Mouse (Mus musculus) c-Kit-negative CD71-positive TER-119-positive erythroid progenitor cells, embryonic 14.5 days (primary cell): ENCODE results near the gene Slc6a9.

ENCODE experiments used
- DNase-seq: peaks from one replicate; pipeline ENCODE4 v3.0.0-alpha.2; 2013; ENCODE audit warnings: low read depth, low spot score

Gene Slc6a9

DNA sequence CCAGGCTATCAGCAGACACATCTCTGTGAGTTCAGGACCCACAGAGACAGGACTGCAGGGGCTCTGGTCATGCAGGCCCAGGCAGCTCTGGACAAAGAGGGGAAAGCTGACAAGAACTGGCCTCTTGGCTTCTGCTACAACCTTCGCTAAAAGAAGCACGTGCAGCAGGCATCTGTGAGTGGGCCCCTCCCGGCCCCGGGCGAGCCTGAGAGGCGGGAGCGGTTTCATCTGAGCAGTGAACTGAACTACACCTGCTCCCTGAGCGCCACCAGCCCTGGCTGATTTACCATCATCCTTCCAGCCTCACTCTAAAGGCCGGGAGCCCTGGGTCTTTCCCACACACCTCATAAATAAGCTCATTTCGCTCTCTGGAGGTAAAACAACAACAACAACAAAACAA lies 44.0 kb downstream of the Slc6a9 start:
- DNase-seq = no peak

DNA sequence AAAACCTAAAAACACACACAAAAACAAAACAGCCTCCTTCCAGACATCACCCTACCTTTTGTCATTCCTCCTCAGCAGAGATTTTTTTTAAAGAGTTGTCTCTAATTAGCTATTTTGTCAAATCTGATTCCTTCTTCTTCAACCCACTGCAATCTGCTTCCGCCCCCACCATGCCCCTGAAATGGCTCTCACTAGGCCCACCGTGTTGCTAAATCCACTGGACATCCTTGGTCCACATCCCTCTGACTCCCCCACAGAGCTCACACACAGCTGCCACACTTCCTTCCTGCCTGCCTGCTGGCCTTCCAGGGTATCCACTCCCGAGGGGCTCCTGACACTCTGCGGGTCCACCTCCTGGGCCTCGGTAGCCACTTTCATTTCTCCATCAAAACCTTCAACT lies 44.4 kb downstream of the Slc6a9 start:
- no peak for DNase-seq

DNA sequence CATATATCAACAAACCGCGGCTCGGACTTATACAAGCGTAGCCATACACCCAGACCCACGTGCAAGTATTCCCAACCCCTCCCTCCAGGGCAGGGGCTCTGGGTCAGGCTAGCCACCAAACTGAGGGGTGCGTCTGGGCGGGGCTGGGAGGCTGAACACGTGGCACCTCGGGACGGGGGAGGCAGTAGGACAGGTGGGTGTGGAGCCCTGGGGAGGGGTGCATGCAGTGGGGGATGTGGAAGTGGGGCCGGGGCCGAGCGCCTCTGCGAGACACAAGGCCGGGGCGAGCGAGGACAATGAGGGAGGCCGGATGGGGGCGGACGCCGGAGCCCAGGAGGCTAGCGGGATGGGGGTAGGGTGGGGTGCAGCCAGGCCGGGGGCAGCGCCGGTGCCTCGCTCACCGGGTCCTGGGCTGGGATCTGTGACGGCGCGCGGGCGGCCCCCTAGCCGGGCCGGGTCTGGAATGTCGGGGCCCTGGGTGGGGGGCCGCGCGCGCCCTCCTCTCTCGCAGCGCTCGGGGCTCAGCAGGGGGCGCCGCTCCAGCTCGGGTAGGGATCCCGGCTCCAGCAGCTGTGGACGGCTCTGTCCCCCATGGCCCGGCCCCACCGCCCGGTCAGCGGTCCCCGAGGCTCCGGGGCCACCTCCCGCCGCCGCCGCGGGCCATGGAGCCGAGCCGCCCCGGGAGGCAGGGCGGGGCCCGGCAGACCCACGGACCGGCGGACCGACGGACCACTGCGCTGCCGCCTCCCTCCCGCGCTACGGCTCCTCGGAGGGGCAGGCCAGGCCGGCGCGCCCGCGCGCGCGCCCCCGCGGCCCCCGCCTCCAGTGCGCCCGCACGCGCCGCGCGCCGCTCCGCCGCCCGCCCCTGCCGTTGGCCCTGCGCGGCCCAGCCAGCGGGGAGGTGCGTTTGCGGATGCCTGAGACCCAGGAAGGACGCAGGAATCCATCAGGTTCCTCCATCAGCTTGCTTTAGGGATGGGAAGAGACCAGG lies 48.7 kb downstream of the Slc6a9 start, which contains the start of gene B4galt2:
B4galt2 (minus strand) TSS at position 787 of the 991 bp plus-strand sequence.
- no peak for DNase-seq

GRCm38 (mm10) chr4:117884146-117884545 lies 49.8 kb downstream of the Slc6a9 start:
- no peak for DNase-seq

DNA sequence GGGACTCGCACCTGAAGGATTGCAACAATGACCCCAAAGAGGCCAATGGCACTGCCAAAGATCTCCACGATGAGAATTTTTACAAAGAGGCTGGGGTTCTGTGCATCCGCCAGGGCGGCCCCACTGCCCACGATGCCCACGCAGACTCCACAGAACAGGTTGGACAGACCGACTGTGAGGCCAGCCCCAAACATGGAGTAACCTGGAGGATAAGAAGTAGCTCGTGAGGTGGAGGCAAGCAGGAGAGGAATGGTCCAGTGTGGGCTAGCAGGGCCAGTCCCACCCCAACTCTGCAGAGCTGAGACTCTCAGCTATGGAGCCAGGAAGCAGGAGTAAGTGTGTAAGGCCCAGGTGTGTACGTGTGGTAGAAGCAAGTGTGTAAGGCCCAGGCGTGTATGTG lies 50.8 kb downstream of the Slc6a9 start:
- no peak for DNase-seq

DNA sequence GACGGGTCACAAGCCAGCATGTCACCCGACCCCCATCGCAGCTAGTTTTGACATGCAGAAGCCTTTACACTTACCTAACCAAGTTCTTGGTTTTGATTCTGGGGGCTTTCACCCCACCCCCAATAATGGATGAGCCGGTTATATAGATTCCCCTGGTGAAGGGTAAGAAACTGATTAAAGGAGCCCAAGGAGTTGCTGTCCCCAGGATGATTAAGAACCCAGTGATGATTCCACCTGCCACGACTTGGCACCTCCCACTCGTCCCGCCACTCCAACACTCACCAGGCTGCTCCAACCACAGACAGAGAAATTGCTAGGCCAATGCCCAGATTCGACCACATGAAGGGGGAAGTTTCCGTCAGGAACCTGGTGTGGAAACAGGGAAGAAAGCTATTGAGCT lies 51.7 kb downstream of the Slc6a9 start:
- no peak for DNase-seq

DNA sequence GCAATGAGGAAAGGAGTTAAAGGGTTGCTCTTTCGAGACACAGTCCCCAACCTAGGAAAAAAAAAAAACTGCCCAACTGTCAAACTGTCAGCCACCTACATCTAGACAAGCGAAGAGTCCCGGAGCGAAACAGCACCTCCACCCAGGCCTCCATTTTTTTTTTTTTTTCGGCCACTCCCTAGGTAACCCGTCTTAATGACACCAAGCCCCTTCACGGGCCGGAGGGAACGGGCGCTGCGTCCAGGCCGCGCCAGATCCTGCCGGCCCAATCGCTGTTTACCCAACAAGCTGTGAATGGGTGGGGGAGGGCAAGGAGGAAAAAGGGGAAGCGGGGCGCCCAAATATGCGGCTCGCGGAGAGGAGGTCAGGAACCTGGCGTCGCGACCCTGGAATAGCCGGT lies 52.3 kb downstream of the Slc6a9 start:
- no peak for DNase-seq

GRCm38 (mm10) chr4:117887133-117887532 lies 52.8 kb downstream of the Slc6a9 start, which contains the start of gene Atp6v0b:
TSS of gene Atp6v0b (minus strand) at chr4:117887333.
- peak; percentile 82 for DNase-seq

- no peak for DNase-seq
Measured at GRCm38 (mm10) chr4:117887920-117888319, 53.6 kb downstream of the Slc6a9 start.

- no peak for DNase-seq
Measured at GRCm38 (mm10) chr4:117889471-117889870, 55.2 kb downstream of the Slc6a9 start.

GRCm38 (mm10) chr4:117890031-117890430 lies 55.7 kb downstream of the Slc6a9 start:
- no peak for DNase-seq

DNA sequence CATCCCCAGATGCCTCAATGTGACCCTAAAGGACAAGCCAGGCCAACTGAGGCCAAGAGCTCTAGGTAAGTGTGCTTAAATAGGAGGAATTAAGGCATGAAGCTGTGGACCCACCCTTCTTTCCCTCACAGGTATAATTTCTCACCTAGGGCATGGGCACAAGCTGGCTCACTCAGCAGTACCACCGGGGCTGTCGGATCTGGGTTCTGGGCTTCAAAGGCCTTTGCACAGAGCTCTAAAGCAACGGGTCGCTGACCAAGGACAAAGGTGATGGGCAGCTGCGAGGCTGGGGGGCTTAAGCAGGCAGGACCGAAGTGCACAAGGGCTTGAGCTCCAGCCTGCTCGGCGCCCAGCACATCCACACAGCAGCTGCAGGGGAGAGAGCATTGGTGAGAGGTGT lies 56.4 kb downstream of the Slc6a9 start:
- DNase-seq = no peak

DNA sequence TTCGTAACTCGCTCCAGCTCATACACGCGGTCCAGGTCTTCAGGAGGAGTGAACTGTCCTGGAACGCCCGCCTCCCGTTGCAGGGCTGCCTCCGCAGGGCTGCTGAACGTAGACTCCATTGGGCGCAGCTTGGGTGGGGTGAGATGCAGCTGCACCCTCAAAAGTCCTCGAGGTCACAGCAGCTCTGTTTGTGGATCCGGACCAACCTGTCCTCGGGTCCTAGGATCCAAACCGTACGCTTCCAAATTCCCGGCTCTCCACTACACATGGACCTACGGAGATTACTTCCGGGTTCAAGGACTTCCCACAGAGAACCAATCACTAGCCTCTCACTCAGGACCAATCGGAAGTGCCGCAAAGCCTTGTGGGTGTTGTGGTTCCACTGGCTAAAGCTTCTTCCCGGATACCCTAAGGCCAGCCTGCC lies 57.4 kb downstream of the Slc6a9 start, which contains the start of gene Dph2:
Dph2 (minus strand) TSS at position 295 of the 424 bp plus-strand sequence.
- peak; percentile 75 for DNase-seq

GRCm38 (mm10) chr4:117893376-117893775 lies 59.1 kb downstream of the Slc6a9 start:
- DNase-seq = no peak

- no peak for DNase-seq
Measured at GRCm38 (mm10) chr4:117894601-117895000, 60.3 kb downstream of the Slc6a9 start.

- no peak for DNase-seq
Measured at GRCm38 (mm10) chr4:117895339-117895738, 61.0 kb downstream of the Slc6a9 start.

- no peak for DNase-seq
Measured at GRCm38 (mm10) chr4:117896031-117896430, 61.7 kb downstream of the Slc6a9 start.

- DNase-seq = no peak
Measured at GRCm38 (mm10) chr4:117898111-117898510, 63.8 kb downstream of the Slc6a9 start.

GRCm38 (mm10) chr4:117904094-117904493 lies 69.8 kb downstream of the Slc6a9 start:
- DNase-seq = no peak

- no peak for DNase-seq
Measured at GRCm38 (mm10) chr4:117904761-117905160, 70.5 kb downstream of the Slc6a9 start.

DNA sequence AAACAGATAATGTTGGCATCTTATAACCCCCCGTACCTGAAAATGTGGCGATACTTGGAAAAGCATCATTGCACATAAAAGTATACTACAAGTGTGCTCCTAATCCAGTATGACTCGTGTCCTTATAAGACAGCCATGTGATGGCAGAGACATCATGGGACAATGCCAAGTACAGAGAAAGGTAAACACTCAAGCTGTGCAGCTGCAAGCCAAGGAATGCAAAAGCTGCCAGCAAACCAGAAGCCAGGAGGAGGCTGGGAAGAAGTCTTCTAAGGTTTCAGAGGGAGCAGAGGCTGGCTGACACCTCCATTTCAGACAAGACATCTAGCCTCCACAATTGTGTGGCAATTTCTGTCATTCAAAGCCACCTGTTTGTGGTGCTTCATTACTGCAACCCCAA lies 71.9 kb downstream of the Slc6a9 start:
- no peak for DNase-seq

- DNase-seq = no peak
Measured at GRCm38 (mm10) chr4:117908834-117909453, 74.6 kb downstream of the Slc6a9 start.
